Mouse (Mus musculus) 3134 (cell line): ENCODE results near the gene Gm5089.

Experiments used
- DNase-seq: peaks from one replicate; pipeline ENCODE4 v3.0.0-alpha.2; 2011; ENCODE audit warnings: low spot score; ENCODE audit not compliant: insufficient read length; ENCODE audit errors: extremely low read depth

Gene Gm5089

GRCm38 (mm10) chr14:122478574-122479011 lies 27.7 kb upstream of the Gm5089 start:
- DNase-seq, result no peak

GRCm38 (mm10) chr14:122477971-122478573 lies 27.2 kb upstream of the Gm5089 start:
- DNase-seq, result no peak

GRCm38 (mm10) chr14:122477261-122477671 lies 26.4 kb upstream of the Gm5089 start:
- DNase-seq, result no peak

GRCm38 (mm10) chr14:122476822-122477215 lies 25.9 kb upstream of the Gm5089 start:
- no peak for DNase-seq

GRCm38 (mm10) chr14:122476041-122476821 lies 25.3 kb upstream of the Gm5089 start:
- DNase-seq, result no peak

- DNase-seq, result no peak
Observed at GRCm38 (mm10) chr14:122475557-122476040, 24.7 kb upstream of the Gm5089 start.

- no peak for DNase-seq
Observed at GRCm38 (mm10) chr14:122474891-122475556, 24.1 kb upstream of the Gm5089 start, which contains the start of gene Zic2. Gene Zic2 (plus strand): TSS chr14:122475435.

- no peak for DNase-seq
Observed at GRCm38 (mm10) chr14:122474041-122474890, 23.4 kb upstream of the Gm5089 start.

GRCm38 (mm10) chr14:122473211-122473751 lies 22.4 kb upstream of the Gm5089 start:
- DNase-seq, result no peak

- DNase-seq, result no peak
Observed at GRCm38 (mm10) chr14:122472647-122473046, 21.7 kb upstream of the Gm5089 start.

- DNase-seq, result no peak
Observed at GRCm38 (mm10) chr14:122472161-122472560, 21.2 kb upstream of the Gm5089 start.

GRCm38 (mm10) chr14:122471449-122472085 lies 20.7 kb upstream of the Gm5089 start:
- DNase-seq, result peak; percentile 27

GRCm38 (mm10) chr14:122468971-122469755 lies 18.2 kb upstream of the Gm5089 start:
- no peak for DNase-seq

GRCm38 (mm10) chr14:122467926-122468841 lies 17.3 kb upstream of the Gm5089 start:
- DNase-seq, result no peak

- DNase-seq, result no peak
Observed at GRCm38 (mm10) chr14:122466756-122467362, 15.9 kb upstream of the Gm5089 start.

GRCm38 (mm10) chr14:122465931-122466490 lies 15.1 kb upstream of the Gm5089 start:
- DNase-seq, result no peak
